Mouse (Mus musculus) embryonic fibroblast, embryonic 13.5 days (primary cell): ENCODE measurements at regions not wholly inside any gene's neighbourhood (a gene's known extent, or its start where the extent isn't known, plus 50 kb on each side); places are given as distances from the start of the nearest gene placed in this dataset.

ENCODE experiments used
- CTCF ChIP-seq: IDR thresholded peaks from 2 replicates; pipeline ENCODE4 v1.5.1; 2011; ENCODE audit warnings: mild to moderate bottlenecking, control low read depth, low read length, moderate library complexity, borderline replicate concordance; ENCODE audit not compliant: insufficient read depth
- POLR2A ChIP-seq: IDR thresholded peaks from 2 replicates; pipeline ENCODE4 v1.6.1; 2011; ENCODE audit warnings: low read depth, mild to moderate bottlenecking, control low read depth, low read length, moderate library complexity

DNA sequence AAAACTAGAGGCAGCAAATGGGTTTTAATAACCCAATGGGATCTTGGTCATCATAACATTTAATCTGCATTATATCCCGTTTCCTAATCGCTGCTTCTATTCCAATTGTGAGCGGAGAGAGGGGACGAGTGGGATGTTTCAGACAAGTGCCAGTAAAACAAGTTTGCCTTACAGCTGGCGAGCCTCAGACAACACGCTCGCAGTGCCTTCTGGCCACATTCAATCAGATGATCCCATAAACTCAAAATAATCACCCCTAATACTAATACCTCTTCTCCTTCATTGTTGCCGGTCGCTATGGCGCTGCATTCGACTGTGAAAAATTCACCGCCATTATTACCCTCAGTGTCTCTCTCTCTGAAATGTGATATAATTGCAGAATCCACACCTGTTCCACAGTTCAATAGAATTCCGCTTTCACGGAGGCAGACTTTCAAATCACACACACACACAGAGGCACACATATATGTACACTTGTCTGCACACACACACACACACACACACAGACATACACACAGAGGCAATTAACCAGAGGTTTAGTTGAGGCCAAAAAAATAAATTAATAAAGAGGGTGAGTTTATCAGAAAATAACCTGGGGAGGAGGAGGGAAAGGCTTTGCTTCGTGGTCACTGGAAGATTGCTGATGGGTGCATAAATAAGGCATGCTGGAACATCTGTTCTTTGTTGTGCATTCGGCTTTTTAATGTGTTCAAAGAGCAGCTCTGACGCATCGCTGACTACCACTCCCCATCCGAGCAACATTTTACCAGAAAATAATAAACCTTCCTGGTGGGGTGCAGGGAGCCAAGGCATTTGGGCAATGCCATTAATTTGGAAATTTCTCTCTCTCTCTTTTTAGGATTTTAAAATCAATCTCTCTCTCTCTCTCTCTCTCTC, 248.9 kb downstream of the Satb1 start:
- TF ChIP-seq CTCF: no peak
- TF ChIP-seq POLR2A: no peak
